Mouse (Mus musculus): Measurements from ENCODE around the gene Nr3c2.

Nr3c2 gene

DNA sequence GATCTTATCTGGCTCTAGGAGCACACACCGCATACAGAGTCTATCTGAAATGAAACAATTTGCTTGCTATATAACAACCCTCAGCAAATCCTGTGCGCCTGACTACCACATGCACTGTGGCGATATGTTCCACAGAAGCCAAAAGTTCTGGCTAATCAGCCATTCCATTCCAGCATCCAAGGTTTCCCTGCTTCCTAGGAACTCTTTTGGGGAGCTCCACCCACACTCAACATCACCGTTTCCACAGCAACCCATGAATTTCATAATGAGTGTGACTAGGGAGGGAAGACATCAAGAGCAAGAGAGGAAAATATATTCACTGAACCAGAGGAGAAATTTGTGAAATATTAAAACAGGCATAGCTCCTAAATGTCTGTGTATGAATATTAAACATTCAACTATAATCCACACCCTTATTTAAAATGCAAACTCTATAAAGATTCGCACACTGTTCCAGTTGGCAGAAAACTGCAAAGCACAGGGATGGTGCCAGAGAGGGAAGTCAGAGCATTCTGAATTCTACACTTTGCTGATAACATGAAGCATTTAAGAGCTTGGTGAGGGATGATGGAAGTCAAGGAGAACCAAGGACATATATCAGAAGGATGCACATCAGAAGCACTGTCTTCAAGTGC is 357.3 kb downstream of the Nr3c2 start:
- no peak for DNase-seq

DNA sequence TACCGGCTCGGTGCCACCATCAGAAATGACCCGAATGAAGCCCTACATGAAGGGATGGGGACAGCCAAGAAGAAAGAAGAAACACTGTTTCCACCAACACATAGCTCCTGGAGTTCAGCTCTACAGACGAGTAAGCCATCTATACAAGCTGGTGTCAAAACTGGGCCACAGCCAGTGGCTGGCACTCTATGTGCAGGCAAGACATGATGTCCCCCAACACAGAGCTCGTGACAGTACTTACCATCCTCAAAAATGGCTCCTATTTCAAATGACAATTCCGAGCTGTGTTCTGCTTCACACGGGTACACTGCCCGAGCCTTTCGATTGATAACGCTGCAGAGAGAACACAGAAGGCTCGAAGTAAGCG is 357.8 kb downstream of the Nr3c2 start:
- DNase-seq: no peak

DNA sequence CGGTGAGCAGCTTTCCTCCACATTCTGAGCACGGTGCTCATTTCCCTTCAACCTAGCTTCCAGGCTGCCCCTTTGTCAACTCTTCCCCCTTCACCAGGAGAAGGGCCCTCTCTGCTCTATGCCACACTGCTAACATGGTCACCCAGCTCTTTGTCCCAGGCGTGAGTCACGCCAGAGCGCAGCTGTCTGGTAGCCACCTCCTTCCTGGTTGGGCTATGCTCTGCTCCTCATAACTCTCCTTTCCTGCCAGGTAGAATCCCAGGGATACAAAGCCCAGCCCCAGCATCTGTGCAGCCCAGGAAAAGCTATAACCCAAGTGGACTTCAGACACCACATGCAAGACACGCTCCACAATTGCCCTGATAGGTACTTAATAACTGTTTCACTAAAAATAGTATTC is 362.0 kb downstream of the Nr3c2 start:
- DNase-seq: no peak

DNA sequence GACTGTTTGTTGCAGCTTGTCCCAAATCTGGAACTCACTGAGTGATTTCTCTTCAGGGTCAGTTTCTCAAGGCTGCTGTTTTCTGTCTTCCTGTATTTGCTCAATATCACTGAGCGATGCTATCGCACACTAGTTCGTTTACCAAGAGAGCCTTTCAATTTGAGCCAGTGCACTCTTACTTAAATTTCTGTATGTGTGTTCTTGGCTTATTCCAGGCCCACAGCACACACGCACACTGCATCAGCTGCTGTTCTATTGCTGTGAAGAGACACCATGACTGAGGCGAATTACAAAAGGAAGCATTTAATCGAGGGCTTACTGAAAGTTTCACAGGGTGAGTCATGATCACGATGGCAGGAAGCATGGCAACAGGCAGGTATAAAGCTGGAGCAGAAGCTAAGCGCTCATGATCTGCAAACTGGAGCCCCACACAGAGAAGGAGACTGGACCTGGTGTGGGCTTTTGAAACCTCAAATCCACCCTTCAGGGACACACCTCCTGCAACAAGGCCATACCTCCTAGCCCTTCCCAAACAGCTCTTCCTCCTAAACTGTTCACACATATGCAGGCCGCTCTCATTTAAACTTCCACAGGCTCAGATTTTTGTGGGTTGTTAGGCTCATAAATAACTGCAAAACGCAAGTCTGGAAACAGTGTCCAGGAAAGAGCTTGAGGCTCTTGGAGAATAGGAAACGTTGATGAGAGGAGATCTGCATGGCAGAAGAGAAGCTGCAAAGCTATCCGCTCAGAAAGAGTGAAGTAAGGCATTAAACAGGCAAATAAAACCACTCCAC is 363.2 kb downstream of the Nr3c2 start:
- no peak for DNase-seq

DNA sequence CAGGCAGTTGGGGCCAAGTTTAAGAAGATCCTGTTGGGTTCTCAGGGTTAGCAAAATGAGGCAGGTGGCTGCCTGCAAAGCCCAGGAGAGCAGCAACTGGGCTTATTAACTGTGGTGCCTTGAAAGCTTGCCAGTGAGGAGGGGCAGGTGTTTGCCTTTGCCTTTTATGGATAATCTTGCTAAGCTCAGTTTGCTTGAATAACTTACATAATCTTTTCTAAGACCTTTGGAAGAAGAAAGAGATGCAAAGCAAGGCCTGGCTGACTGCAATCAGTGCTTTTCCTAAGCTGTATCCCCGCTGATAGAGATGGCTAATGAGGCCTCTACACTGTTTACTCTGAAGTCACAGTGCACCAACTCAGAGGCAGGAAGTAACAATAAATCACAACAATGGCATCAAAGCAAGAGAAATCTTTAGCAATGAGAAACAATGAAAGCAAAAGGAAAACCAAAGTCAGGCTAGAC is 368.7 kb downstream of the Nr3c2 start:
- no peak for DNase-seq

DNA sequence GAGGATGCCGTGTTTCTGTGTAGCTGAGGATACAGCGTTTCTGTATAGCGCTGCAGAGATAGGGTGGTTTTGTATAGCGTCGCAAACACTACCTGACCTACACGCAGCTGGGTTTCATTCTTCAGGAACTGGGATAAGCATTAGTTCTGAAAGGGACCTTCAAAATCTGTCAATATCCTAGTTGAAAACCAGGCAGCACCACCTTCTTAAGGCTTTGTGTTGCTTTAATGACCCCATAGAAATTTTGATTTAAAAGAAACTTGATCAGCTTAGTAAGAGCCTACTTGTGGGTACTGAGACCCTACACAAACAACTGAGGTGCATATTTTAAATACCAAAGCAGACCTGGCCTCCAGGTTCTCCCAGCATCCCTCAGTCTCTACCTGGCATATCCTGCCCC is 372.9 kb downstream of the Nr3c2 start:
- no peak for DNase-seq

DNA sequence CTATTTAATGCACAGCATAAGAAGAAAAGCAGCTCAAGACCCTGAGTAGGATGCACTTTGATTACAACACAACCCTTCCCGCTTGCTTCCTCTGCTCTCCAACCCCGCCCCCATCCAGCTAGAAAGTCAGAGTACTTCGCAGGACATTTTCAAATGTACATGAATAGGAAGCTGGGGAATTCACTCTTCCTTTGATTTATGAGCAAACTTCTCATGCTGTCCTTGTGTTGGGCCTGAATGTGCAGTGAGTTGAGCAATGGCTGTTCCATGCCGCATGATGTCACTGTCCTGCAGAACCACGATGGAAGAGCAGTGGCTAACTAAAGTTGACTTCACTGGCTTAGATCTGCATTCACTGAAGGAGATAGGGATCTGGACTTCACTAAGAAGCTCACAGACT is 376.3 kb downstream of the Nr3c2 start:
- DNase-seq: no peak

DNA sequence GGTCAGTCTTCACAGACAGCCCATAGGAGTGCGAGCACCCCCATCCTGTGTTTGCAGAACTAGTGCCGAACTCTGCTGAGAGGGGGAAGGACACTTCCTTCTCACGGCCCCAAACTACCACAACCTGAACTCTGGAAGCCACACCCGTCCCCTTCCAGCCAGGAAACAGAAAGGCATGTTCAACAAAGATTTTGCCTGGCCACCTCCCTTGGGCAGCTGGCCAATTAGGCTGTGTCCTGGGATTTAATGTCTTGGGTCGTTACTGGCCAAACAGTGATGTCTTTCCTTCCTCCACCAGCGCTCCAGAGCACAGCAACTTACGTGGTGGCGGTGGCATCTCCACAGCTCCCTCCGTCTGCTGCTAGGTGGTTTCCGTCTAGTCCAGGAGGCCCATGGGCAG is 377.6 kb downstream of the Nr3c2 start:
- DNase-seq: no peak

DNA sequence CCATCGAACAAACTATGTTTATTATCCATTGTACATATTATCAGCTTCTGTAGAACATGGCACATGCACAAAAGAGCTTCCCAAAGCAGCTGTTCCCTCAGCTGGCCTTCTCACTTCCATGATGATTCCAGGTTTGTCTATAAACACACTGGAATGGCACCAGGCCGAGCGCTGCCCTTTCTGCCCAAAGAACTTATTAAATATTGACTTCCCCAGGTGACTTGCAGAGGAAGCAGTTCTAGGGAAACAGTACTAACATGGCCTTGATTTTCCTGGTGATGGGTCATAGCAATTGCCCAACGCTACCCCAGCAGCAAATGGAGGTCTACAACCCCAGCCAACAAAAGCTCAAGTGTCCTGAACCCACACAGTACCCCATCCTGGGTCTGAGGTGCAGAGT is 379.0 kb downstream of the Nr3c2 start:
- no peak for DNase-seq

DNA sequence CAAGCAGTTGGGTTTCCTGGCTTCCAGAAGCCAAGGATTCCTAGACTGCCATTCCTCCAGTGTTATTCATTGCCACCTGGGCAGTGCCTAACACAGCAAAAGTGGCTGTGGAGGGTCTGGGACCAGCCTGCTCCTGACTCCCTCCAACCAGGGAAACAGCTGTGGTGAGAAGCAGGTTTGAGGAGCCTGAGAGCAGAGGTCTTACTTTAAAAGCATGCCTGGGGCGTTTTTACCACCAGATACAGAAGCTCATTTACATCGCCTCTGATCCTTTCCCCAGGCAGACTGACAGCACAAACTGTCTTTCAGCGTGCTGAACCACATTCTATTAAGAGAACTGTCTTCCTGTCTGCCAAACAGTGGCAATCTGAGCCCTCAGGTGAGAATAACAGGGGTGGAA is 380.7 kb downstream of the Nr3c2 start:
- no peak for DNase-seq

DNA sequence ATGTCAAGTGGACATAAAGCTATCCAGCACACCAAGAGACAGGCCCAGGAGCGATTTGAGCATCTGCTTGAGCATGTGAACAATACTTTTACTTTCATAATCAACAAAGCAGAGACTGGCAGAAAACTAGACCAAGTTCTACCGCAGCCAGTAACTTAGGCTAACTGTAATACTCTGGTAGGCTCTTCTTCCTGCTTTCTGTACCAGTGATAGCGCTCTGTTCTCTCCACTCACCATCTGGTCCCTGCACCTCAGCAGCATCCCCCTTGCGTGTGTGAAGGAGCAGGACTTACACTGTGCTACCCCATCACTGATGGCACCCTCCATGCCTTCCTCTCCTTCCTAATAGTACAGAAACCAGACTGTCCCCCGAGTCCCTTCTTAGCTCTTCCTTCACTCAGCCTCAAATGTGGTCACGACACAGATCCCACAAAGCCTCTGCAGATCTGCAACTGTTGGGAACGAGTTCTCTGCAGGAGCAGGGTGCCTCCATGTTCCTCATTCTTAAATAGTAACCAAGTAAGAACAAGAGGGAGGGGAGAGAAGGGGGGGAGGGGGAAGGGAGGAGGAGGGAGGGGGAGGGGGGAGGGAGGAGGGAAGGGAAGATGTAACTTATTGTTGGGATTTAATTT is 383.5 kb downstream of the Nr3c2 start:
- no peak for DNase-seq

DNA sequence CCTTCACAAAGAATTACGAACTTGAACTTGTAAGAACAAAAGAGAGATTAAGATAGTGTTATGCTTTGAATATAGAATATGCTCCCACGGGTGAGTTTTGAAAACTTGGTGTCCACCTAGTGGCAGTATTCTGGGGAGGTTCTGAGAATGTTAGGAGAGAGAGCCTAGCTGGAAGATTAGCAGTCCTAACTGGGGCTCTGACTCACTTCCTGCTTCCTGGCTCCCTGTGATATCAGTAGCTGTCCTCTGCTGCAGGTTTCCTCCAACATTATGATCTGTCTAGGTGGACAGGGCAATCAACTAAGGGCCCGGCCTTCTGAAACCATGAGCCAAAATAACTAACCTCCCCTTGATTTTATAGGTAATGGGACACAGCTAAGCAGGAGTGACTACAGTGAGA is 385.2 kb downstream of the Nr3c2 start:
- DNase-seq: no peak

DNA sequence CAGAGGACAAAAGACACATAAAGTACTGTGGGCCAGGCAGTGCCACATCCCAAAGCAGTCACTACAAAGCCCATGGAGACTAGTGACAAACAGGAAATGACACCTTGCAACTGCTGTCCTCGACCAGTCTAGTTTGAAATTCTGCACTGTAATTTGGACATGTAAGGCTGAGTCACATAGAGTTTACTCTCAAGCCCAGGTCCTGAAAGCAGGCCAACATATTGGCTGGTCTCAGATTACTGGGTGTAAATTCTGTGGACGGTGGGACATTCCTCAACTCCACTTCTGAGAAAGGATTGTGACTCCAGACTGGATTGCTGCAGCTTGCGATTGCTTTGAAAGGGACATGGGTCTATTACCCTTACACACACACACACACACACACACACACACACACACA is 388.8 kb downstream of the Nr3c2 start:
- DNase-seq: no peak

DNA sequence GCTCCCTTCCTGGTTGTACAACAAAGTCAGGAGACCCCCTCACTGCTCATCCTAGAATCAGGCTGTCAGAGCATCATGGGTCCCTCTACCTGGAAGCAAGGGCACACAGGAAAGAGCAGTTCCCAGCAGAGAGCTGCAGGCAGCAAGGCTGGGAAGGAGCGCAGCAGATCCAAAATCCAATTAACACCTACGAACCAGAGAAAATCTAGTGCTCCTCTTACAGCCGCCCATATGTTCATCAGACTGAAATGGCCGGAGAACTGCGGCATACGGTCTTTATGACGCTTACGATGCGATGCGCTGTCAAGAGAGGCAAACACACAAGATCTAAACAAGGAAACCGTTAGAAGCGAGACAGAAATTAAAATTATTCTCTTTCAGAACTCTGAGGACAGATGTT is 389.2 kb downstream of the Nr3c2 start:
- no peak for DNase-seq

DNA sequence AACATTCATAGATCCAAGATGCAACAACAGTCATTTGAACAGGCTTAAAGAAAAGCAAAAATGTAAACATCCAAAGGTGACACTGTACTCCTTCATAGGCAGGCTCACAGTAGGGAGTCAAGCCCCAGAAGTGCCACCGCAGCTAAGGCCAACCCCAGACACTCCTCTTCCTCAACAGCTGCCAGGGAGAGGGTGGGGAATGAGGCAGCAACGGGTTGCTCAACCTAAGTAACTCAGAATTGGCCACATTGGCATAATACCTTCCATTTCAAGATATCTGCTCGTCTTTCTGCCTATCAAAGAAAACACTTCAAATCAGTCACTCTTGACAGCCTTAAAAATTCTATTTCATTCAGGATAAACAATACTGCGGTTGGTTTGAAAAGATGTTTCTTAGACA is 392.9 kb downstream of the Nr3c2 start:
- DNase-seq: no peak

DNA sequence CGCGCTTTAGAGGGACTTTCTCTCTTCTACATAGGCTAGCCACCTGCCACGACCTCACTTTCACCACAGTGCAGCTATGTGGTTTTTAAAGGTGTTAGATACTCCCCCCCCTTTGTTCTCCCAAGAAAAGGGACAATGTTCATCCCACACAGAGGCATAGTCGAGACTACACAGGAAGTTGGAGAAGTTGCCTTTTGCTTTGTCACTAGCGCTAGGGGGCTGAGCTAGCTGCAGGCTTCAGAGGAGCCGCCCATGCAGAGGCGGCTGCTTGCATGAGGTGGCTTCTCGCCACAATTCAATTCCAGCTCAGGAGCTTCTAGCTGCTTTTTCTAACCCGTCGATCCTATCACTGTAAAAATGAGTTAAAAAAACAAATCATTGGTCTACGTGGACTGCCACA is 393.4 kb downstream of the Nr3c2 start:
- DNase-seq: no peak

DNA sequence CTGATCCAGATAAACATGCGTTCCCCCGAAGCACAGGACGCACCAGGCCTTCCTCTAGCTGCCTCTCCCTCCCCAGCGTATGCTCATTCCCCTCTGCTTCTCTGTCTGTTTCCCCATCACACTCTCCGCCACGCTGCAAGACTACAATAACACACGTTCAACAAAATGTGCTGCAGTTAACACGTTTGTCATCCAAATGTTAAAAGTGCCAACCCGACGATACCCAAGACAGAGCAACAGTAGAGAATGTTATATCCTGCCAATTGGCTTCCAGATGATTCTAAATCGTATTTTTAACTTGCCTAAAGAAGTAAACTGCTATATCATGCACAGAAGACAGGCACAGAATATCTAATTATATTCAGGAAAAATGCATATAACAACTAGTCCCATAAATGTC is 395.4 kb downstream of the Nr3c2 start:
- no peak for DNase-seq

Measured in cerebellum, postnatal 25 days (tissue).